Mouse (Mus musculus) heart, adult 11 months (tissue): ENCODE data around the gene Clptm1.

Experiments
- DNase-seq: peaks from one replicate; pipeline ENCODE4 v3.0.0; 2022

The Clptm1 gene

DNA sequence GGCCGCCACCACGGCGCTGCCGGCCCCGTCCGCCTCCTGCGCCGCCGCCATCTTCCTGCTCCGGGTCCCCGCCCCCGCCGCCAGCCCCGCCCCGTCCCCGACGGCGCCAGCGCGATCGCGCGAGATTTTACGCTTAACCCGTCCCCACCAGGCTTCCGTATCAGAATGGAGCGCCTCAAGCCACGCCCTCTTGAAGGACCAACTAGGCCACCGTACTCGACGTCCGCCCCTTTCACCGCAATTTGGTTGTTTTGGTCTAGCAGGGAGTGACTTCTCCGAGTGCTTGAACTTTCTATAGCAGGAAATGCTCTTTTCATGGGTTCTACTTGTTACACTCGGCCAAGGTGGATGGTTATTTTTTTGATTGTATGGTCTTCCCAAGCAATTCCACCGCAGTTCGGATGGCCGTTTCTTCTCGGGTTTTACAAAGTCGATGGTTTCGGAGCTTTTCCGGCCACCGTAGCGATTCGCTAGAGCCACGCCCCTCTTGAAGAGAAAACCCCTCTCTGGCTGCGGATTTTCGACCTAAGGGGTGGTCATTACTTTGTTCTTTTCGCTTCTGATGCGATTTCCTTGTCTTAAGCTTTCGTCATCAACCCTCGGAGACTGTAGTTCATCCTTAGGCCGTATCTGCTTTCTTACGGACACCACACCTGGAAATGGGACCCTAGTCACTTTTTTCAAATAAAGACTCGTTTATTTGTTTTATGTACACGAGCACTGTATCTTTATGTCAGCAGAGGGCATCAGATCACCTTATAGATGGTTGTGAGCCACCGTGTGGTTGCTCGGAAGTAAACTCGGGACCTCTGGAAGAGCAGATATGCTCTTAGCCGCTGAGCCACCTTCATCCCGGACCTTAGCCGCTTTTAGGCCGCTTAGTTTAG lies at the start of gene Clptm1:
Gene Clptm1 (minus strand): TSS at position 79 of the 887 bp plus-strand sequence.
- DNase-seq: peak; percentile 99

DNA sequence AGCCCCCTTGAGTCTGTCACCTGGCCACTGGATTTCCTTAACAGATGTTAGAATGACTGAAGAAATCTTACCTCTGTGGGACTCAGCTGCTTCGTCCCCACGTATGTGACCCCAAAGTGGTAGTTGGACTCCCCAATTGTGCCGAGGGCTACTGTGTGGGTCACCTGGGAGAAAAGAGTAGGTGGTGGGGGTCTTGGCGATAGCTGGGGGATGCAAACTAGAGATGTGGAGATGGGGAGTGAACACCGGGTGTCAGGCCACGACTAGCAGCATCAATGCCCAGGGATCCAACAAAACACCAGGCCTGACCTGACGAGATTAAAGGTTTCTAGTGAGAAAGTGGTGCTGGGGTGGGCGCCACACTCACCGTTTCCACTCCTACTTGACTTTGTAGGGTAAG lies 48.8 kb upstream of the Clptm1 start:
- peak; percentile 93 for DNase-seq

DNA sequence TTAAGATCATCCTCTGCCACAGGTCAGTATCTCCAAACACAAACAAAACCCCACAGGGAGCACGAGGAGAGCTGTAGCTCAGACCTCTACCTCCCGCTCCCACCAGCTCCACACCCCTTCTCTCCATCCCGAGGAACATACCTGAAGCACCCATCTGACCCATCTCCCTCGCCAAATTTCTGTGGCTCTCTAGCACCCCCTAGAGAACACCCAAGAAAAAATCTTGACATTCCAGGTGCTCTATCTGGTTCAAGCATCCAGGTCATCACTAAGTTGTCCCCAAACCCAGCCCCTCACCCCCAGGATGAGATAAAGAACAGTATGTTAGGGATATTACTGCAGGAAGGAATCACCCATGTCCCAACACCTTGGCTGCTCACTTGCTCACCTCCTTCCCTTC lies 48.4 kb upstream of the Clptm1 start:
- no peak for DNase-seq

DNA sequence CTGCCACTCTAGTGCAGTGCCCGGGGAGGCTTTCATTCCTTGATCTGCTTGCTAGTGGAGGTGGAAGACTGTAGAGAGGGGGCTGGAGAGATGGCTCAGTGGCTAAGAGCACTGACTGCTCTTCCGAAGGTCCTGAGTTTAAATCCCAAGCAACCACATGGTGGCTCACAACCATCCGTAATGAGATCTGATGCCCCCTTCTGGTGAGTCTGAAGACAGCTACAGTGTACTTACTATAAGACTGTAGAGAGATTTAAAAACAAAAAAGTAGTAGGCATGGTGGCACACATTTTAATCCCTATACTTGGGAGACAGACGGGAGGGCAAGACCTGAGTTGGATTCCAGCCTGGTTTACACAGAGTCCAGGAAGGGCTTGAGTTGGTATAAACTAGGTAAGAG lies 47.6 kb upstream of the Clptm1 start:
- no peak for DNase-seq

DNA sequence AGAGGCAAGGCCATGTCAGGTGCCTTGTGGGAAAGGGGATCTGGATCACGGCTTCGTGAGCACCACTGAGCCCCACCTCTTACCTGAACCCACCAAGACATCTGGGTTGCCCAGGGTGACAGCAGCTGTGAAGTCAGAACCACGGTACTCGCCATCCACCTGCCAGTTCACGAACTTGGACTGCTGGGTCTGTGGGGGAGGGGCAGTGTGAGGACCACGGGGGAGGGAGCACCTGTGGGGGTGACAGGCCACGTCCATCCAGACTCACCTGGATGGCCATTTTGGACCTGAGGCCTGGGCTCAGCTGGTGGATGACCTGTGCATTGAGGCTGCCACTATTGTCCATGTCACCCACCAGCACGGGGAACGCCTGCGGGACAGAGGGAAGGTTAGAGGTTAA lies 45.8 kb upstream of the Clptm1 start:
- DNase-seq: peak; percentile 92

DNA sequence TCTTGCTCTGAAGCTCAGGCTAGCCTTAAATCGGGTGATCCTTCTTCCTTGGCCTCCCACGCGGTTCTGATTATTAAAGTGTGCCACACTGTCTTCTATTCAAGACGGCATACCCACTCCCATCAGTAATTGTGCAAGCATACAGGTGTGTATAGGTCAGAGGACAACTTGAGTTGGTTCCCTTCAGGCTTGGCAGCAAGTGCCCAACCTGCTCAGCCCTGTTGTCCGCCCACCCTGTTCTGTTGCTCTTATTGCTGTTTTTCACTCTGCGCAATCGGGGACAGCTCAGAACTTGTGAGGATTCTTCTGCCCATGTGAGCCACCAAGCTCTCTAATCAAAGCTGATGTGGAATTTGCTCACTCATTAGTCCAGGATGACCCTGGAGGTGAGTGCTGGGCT lies 40.4 kb upstream of the Clptm1 start:
- no peak for DNase-seq

DNA sequence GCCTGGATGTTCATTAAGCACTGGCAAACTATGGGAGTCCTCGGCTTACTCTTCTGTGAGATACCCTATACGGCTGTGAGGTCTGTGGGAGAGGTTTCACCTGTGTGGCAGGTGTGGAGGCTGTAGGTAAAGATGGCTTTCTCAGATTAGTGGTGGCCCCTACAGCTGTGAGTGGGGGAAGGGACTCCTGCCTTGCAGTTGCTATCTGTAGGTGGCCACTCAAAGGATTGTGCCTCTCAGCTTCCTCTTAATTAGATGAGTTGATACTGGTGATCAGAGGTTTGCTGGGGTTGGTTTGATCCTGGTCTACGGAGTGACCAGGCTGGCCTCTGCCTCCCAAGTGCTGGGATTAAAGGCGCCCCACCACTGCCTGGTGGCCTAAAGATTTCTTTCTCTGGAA lies 39.6 kb upstream of the Clptm1 start:
- DNase-seq: no peak

DNA sequence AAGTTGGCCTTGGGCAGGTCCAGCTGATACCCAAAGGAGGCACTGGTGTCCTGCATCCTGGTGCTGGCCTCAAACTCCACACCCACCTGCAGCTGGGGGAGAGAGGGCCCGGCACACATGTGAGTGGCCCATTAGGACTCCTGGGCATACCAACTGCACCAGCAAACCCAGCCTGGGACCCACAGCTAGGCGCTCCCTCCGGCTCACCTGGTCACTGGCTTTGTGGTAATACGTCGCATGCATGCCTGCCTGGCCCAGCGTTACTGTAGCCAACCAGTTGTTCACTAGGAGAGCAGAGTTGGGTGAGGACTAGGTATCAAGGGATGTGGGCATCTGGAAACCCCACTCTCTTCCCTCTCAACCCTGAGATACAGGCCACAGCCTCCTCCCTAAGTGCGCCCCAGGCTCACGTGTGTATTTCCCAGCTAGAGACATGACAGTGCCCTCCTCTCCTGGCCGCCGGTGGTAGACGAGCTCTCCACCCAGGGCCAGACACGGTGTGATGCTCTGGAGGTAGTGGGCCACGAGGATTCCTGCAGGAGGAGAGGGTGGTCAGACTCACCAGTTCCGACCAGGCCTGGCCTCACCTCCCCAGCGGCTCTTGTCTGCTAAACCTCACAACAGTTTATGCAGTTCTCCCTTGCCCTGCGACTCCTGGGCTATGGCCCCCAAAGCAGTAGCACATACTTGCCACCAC lies 38.2 kb upstream of the Clptm1 start:
- peak; percentile 93 for DNase-seq

DNA sequence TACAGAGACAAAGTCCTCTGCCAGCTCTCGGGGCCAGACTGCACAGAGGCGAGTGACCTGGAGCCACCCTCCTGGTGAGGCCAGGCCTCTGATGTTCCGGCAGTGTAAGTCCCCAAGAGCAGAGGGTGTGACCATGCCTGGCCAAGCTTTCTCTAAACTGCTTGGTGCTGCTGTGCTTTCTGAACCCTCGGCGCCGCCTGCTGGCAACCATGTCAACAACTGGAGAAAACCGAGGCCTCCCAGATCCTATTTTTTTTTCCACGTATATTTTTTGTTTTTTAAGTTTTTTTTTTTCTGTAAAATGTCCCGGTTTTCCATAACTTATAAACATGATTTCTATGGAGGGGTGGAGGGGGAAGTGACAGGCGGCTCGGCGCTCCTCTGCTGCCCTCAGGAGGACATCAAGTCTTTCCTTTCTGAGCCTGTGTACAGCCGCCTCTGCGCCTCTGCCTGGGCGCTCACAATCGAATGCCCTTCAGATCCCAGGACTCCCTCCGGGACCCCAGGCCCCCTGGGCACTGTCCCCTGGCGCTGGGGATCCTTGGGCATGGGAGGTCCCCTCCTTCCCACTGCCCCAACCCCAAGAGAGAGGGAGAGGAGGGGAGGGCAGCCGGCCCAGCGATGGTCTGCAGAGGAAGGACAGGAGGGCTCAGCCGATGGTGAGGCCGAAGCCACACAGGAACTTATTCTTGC lies 36.4 kb upstream of the Clptm1 start:
- DNase-seq: peak; percentile 98

DNA sequence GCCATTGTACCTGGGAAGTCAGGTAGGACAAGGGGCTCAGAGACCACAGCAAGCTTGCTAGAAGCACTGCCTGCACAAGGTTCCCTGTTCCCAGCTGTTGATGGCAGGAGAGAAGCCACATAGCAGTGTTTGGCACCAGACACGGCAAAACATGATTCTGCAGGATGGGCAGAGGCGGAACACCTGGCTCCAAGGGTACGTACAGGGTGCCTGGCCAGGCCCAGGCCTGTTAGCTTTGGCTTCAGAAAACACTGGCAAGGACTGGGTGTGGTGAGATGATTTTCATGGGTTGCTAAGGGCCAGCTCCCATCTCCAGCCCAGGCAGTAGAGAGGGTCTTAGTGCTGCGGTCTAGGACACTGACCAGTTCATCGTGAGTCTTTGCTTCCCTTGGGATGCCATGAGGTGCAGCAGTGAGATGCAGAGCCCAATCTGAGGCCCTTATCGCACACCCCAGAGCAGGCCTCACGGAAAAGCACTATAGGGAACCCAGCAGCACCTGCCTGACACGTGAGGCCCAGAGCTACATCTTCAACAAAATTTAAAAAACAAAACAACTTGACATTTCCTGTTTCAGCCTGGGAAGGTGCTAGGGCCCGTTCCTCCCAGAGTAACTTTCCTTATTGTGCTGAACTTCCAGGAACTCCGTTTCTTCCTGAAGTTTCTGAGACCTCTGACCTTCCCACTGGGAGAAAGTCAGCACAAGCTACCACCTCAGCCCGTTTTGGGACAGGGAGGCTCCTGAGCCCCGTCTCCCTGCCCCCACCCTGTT lies 35.7 kb upstream of the Clptm1 start:
- peak; percentile 94 for DNase-seq

DNA sequence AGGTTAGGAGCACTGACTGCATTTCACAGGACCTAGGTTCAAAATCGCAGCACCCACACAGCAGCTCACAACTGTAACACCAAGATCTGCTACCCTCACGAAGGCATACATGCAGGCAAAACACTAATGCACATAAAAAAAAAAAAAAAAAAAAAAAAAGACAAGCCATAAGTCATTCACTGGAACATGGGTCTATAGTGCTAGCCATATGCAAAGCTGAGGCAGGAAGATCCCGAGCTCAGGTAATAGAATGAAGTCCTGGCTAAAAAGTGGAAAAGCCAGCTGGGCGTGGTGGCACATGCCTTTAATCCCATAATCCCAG lies 35.0 kb upstream of the Clptm1 start:
- no peak for DNase-seq

DNA sequence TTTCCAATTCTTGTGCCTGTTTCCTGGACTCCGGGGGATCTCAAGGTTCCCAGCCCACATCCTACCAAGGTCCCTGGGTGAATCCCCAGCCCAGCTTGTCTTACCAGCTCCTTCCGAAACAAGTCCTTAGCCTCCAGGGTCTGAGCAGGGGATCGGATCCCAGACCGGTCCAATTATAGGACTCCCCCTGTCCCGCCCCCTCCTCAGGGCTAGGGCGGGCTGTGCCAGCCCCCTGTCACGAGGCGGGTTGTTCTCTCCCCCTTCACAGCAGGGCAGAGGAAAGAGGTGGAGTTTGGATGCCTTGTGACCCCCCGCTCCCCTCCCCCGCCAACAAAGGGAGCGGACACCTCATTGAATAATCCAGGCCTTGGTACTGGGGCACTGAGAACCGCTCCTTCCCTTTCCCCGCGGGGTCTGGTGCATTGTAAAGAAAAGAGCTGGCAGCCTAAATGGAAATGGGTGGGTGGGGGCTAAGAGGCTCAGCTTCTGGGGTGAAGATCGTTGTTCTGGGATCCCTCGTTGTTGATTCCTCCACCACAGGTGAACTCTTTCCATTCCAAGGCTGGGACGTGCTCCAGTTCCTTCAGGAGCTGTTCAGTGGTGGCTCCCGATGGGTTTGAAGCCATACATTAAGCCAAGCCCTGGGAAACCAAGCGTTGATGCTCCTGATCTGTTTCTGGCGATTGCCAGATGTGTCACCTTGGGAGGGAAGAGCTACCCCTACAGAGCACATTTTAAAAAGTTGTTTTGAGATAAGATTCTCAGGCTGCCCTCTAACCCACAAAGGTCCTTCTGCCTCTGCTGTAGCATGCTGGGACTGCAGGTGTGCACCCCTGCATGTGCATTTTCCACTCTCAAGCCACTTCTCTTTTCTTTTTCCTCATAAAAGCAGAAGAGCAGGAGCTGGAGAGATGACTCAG lies 34.3 kb upstream of the Clptm1 start, which contains the start of gene Apoe:
Gene Apoe (minus strand): TSS at position 282 of the 920 bp plus-strand sequence.
- DNase-seq: peak; percentile 99

DNA sequence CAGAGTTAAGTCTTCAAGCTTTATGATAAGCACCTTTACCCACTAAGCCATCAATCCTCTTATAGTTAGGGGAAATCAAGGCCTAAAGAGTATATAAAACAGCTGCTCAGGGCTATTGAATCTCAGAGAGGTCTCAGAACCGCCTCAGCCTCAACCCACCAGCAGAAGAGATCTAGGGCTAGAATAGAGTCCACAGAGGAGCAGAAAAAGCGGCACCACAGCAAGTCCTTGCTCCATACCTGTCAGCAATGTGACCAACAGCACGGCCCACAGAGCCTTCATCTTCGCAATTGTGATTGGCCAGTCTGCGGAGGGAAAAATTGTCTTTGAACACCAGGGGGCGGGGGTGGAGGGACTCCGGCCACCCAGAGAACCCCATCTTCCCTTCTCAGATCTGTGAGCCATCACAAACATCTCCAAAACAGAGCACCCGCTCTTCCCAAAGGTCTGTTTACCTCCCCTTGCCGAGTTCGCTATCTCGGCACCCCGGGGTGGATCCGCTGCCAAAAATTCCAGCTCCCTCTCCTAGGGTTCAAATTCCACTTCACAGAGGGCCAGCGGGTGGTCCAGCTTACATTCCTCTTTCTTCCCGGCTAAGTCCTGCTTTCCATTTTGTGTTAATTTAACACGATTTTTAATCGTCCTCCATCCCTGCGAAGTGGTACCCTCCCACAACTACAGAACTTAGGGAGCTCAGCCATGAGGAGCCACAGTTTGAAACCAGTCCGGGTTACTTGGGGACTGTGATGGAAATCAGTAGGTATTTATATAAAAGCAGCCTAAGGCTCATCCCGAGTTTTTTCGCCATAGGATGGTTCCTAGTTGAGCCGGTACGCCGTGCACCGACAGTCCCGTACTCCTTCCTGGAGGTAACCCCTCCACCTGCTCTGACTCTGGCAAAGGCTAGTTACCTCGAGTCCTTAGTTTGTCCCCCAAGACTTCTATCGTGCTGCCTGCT lies 33.4 kb upstream of the Clptm1 start:
- peak; percentile 94 for DNase-seq

DNA sequence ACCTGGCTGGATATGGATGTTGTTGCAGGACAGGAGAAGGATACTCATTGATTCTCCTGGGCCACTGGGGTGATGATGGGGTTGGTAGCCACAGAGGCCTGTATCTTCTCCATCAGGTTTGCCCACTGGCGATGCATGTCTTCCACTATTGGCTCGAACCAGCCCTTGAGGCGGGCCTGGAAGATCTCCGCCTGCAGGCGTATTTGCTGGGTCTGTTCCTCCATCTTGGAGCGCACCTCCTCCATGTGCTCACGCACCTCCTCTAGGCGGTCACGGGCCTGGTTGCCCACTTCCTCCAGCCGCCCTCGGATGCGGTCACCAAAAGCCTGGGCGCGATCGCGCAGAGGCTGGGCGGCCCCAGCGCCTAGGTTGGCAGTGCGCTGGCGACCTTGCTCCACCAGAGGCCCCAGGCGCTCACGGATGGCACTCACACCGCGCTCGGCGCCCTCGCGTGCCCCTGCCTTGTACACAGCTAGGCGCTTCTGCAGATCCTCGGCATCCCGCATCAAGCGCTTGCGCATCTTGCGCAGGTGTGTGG lies 31.6 kb upstream of the Clptm1 start:
- DNase-seq: peak; percentile 91

DNA sequence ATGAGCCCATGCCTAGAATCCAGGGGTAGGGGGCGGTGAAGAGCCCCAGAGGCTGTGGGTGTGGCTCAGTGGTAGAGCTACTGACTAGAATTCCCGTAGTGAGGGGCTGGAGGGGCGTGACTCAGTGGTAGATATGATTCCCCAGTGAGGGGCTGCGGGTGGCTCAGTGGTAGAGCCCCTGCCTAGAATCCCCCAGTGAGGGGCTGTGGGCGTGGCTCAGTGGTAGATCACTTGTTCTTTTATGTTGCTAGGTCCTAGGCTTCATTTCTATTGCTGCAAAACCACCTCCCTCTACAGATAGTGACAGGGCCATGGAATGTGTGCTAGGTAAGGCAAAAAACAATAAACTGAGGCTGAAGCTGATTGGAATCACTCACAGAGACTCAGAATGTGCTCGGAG lies 31.0 kb upstream of the Clptm1 start:
- no peak for DNase-seq

DNA sequence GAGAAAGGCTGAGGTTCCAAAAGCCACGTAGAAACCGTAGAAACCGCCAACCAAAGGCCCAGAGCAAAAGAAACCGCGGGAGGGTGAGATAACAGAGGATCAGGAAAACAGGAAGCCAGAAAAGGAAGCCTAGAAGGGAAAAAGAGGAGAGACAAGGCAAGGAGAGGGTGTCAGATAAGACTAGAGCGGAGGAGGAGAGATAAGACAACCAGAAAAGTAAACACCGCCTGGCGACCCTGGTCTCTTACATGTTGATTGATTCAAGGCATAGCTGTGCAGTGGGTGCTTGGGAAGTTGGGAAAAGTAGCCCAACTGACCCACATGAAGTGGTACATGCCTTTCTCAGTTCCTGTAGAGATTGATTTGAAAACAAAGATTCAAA lies 30.4 kb upstream of the Clptm1 start:
- no peak for DNase-seq

DNA sequence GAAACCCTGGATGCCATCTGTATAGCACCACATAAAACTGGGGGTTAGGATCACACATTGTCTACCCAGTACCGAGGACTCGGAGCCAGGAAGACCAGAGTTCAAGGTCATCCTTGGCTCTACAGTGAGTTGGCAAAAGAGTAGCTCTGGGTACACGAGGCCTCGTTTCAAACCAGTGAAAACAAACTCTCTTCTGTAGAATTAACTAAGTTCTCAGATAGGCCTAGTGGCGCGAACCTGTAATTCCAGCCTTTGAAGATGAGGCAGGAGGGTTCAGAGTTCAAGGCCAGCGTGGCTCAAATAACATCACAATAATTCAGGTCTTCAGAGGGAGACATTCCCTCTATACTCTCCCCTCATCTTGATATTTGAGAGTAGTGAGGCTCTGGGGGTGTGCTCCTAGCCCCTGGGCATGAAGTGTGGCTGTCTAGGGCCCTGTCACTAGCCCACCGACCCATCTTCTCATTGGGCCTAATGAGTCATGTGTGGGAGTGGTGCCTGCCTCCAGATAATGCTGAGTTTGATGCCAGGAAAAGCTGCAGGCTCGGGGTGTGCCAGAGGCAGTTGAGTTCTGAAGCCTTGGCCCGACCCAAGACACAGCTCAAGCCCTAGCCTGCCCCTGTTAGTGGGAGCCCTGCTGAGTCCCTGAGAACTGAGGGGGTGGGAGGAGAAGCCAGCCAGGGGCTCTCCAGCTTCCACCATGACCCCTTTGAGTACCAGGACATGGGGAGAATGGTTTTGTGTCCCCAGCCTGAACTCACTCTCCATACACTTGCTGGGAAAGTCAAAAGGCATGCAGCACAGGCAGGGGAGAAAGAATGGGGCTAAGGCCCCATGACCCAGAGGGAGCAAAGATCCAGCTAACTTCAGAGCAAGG lies 29.7 kb upstream of the Clptm1 start:
- DNase-seq: peak; percentile 95

DNA sequence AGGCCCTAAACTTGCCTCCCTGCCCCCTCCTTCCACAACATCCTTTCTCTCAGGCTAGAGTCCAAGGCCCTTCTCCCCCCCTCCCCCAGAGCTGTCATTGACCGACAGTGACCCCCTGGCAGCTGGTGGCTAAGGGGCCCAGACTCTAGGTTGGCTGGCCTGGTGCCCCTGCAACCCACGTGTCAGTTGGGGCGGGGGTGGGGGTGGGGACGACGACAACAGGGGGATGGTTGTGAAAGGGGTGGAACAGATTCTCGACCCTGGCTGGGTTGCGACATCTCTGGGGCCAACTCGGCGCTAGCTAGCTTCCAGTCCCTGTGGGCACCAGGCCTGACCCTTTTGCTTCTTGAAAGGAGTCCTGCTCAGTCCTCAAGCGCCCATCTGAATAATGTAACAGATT lies 28.6 kb upstream of the Clptm1 start:
- DNase-seq: peak; percentile 98
